Mouse (Mus musculus) olfactory bulb, adult 2 months (tissue): ENCODE data around the gene Olfr220.

Experiments
- CTCF ChIP-seq: fragments of 200-500 bp; IDR thresholded peaks from 2 replicates; pipeline ENCODE4 v1.5.1; 2012; ENCODE audit warnings: low read depth, mild to moderate bottlenecking, low read length, moderate library complexity; ENCODE audit not compliant: insufficient read depth
- POLR2A ChIP-seq: fragments of 200-500 bp; IDR thresholded peaks from 2 replicates; pipeline ENCODE4 v1.6.1; 2012; ENCODE audit warnings: mild to moderate bottlenecking, low read depth, low read length, moderate library complexity; ENCODE audit not compliant: insufficient read depth

- TF ChIP-seq POLR2A (no peak), CTCF (no peak)
Measured at GRCm38 (mm10) chr1:174469736-174470135, 27.9 kb downstream of the Olfr220 start.
